Mouse (Mus musculus) adrenal gland, adult 8-10 months (tissue): ENCODE data around the gene Scn9a. TPM values are rescaled to one million over a fixed set of nuclear protein-coding genes. Genes with fewer than 3 reads are reported as not detected.
A peak's percentile ranks its signal among the peaks of the same experiment; 100 is the strongest.

Experiments used
- DNase-seq: peaks from one replicate; pipeline ENCODE4 v3.0.0; 2022
- total RNA-seq, 4 experiments: library from RNA; stranded (reverse); gene quantifications; 2 replicates each; pipeline ENCODE4 v1.2.4; 2022

The Scn9a gene
- total RNA-seq, result 1 to 10 TPM in 2 of 4 experiments, under 1 TPM in 2; 0.58 to 2.3 (median 1.2) TPM

DNA sequence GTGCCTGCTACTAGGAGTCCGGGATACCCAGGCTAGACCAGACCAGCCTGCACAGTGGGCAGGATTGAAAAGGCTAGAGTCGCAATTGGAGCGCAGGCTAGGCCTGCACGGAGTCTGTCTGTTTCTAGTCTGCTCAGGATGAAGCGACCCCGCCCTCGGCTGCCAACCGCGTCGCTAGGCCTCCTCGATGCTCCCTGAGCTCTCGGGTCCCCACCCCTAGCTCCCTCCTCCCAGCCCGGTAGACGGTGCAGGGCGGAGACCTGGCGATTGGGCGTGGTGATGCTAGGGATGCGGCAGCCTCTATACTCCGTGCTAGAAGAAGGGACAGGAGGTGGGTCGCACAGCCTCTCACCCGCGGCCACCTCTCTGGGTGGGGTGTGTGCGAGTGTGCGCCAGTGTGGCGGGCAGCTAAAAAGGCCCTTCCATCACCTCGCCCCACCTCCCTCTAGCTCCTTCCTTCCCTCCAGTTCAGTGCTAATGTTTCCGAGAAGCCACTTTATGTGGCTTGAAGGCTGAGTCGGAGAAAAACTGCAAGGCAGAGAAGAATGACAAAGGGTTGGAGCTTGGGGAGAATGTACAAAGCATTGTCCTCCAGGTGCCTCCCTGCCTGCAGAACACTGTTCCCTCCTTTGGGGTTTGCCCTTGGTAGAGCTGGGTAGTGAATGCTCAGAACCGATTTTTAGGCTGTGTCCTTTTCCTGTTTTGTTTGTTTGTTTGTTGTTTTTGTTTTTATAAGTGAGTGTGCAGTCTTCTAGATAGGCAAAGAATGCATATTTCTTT, at the start of gene Scn9a:
Gene Scn9a, minus strand, starts transcription at position 383 of the 780 bp plus-strand sequence.
- DNase-seq, result no peak

GRCm38 (mm10) chr2:66661988-66662387, 27.2 kb upstream of the Scn9a start:
- DNase-seq, result no peak

GRCm38 (mm10) chr2:66656430-66656829, 21.7 kb upstream of the Scn9a start:
- no peak for DNase-seq

DNA sequence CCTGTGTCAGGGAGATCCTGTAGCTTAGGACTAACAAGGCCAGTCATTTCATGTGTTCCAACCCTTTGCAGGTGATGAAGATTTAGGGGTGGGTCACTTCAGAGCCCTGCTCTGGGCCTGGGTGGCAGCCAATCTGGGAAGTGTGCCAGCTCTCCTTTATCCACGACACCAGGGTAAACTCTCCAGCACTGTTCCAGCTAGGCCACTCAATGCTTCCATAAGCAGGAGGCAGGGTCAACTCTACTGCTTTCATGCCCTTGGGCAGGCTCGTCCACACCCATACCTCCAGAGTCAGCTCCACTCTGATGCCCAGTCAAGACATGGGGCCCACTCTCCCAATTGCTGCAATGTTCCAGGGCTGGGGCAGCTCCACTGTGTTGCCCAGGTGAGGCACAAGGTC, 20.7 kb upstream of the Scn9a start:
- DNase-seq, result no peak

GRCm38 (mm10) chr2:66644384-66644783, 9.6 kb upstream of the Scn9a start:
- DNase-seq, result no peak

DNA sequence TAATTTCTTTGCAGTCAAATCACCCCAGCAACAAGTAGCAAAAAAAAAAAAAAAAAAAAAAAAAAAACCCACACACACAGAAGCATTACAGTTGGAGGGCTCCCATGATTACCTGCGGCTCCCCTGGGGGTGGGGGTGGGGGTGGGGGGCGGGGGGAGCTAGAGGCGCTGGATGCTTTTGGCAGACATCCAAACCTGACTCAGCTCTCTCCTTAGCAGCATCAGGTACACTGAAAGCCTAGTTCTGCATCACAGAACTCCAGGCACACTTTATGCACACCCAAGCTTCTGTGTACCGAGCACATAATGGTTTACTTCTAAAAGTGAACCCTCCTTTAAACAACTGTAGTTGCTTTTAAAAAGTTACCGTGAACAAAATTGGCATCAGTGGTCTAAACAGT, 2.0 kb downstream of the Scn9a start:
- DNase-seq, result no peak

- DNase-seq, result no peak
These were observed 23.7 kb downstream of the Scn9a start for GRCm38 (mm10) chr2:66611091-66611490.

DNA sequence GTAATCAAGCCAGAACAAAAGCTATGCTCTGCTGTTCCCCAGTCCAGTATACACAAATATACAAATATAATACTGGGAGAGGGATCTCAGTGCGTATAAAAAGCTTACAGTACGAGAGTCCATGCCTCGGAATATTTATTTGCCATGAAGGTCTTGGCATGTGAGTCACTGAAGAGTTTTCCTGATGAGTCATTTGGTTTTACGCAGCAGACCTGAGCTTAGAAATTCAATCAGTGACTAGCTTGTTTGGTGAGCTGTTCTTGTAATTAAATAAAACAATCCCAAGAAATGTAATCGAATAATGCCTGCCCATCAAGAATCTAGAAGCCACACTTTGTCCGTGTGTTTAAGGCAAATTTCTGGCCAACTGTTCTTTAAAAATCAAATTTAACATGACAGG, 37.4 kb downstream of the Scn9a start:
- peak; percentile 11 for DNase-seq

GRCm38 (mm10) chr2:66596145-66596544, 38.6 kb downstream of the Scn9a start:
- DNase-seq, result no peak

DNA sequence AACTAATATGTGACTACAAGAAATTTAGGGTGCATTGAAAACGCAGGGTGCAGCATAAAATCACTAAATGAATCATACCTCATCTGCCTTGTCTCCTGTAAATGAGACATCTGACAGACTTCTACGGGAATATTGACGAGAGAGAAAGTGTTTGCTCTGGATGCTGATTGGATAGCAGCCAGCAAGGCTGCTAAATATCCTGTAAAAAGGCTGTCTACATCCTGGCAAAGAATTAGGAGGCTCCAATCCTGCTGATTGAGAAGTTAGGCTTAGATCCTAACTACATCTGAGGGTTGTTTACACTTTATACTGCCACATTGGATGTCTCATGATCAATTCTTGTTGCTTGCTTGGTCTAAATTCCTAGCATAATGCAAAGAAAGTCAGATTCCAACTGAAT, 44.6 kb downstream of the Scn9a start:
- no peak for DNase-seq

DNA sequence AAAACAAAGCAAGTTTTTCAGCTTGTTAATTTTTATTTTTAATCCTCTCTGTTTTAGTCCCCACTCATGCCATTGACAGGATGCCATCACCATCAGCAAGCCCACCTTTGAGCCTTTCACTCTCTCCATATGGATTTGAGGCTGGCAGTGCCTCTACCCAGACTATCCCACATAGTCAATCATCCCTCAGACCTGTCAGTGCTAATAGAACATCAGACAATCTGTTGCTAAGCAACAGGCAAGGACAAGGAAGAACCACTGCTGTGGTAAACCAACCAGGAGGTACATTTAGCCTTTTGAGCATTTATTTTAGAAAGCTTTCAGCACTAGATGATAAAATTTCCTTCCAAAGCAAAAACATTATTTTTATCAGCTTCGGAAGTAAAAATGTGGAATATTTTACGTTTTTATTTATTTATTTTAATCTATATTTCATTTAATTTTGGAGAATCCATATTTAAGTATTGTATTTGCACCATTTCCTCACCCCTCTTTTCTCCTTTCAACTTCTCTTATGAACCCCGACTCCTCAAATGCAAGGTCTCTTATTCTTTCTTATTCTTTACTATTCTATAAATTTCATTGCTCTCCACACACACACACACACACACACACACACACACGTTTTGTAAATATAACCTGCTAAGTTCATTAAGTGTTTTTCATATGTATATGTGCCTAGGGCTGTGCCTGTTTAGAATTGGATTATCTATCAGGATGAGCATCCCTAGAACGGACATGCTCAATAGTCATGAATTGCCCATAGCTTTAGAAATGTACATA, 54.5 kb downstream of the Scn9a start:
- no peak for DNase-seq

GRCm38 (mm10) chr2:66548254-66548653, 86.5 kb downstream of the Scn9a start:
- DNase-seq, result no peak

DNA sequence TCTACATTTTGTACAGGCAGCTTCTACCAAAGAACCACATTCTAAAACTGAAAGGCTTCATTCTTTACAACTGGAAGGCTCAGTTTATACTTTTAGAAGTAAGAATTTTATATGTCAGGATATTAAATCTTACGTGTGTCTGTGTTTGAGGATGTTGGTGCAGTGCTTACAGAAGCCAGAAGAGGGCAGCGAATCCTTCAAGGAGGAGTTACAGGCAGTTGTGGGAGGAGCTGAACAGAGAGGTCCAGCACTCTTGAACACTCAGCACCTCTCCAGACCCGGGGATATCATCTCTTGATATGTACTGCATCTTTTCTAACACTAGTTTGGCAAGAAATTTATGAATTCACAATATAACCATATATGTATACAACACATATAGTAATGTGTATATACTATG, 114.8 kb downstream of the Scn9a start:
- no peak for DNase-seq

DNA sequence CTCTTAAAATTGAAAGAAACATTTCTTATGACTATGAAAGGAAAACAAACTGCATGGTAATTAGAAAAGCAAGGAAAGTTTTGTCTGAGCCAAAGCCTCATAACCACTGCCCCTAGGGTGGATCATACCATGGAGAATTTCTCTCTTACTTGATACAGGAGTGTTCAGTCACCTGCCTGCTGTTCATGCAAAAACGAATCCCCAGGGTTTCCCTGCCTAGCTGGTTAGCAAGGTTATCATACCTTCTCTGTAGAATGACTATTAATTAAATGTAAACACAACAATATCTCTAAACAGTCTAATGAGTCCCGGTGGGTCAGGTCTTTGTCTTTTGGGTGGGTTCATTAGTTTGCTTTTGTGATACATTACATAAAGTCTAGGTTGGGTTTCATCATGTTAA, 123.3 kb downstream of the Scn9a start:
- no peak for DNase-seq

- DNase-seq, result peak; percentile 14
These were observed 126.7 kb downstream of the Scn9a start for GRCm38 (mm10) chr2:66508032-66508431.

- no peak for DNase-seq
These were observed 127.1 kb downstream of the Scn9a start for GRCm38 (mm10) chr2:66507616-66508015.

DNA sequence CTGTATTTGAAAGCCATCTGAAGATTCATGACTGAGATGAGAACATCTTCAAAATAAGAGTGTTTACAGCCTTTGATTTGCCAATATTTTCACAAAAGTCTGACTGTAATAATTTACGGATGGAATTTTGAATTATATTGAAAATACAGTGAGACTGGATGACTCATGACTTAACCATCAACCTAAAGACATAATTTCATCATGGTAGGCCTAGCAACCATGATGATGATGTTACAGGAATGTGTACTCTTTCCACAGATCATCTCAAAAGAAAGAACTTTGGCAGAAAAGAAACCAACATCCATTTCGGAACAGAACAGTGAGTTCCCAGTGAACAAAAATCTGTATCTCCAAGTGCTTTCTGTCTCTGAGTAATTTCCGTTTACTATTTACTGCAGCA, 132.6 kb downstream of the Scn9a start:
- DNase-seq, result no peak

DNA sequence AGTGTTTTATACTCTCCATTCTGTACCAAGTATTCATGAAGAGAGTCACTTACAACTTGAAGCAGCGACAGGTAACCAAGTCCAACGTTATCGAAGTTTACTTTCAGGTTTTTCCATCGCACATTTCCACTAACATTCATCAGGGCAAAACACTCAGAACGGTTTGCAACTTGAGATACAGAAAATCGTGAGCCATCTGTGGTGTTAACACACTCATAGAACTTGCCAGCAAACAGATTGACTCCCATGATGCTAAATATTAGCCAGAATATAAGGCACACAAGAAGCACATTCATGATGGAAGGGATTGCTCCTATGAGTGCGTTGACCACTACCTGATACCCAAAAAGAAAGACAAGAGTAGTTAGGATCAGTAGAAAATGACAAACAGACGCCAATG, 140.2 kb downstream of the Scn9a start:
- DNase-seq, result no peak

- no peak for DNase-seq
These were observed 156.4 kb downstream of the Scn9a start for GRCm38 (mm10) chr2:66478395-66478794.

DNA sequence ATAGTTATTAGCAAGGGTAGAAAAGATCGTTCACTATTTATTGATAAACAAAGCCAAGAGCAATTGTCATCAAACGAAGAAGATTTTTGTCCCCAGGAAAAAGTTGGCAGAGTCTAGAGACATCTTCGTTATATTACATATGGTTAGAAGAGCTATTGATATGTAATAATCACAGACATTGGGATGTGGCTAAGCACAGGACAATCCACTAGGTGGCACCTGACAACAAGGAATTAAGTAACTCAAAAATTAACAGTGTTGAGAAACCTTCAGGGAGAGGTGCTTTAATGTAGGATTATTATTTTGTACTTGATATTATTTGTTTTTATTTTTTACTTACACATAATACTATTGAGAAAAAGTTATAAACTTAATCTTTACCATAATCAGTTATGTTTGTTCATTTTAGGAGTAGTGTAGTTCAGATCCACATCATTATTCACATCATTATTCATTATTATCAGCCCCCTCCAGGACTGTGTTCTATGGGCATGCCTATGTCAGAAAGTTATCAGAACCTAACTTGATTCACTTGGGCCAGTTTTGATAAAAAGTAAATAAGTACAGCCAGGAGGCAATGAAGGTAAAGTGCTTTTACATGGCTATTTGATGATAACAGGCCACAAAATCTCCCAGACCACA, 161.5 kb downstream of the Scn9a start:
- DNase-seq, result no peak

GRCm38 (mm10) chr2:66465484-66465883, 169.3 kb downstream of the Scn9a start:
- no peak for DNase-seq

DNA sequence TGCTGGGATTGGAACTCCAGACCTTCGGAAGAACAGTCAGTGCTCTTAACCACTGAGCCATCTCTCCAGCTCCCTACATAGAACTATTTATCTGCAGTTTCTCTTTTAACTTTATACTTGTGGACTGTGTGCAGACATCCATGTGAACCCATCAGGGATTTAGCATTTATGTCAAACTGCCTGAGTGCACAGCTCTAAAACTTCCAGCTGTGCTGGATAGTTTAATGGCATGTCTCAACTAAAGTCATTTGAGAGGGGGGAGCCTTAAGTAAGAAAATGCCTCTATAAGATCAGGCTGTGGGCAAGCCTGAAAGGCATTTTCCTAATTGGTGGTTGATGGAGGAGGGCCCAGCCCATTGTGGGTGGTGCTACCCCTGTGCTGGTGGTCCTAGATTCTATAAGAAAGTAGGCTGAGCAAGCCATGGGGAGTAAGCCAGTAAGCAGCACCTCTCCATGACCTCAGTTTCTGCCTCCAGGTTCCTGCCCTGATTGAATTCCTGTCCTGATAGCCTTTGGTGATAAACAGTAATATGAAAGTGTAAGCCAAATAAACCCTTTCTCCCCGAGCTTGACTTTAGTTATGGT, 169.8 kb downstream of the Scn9a start:
- DNase-seq, result no peak

DNA sequence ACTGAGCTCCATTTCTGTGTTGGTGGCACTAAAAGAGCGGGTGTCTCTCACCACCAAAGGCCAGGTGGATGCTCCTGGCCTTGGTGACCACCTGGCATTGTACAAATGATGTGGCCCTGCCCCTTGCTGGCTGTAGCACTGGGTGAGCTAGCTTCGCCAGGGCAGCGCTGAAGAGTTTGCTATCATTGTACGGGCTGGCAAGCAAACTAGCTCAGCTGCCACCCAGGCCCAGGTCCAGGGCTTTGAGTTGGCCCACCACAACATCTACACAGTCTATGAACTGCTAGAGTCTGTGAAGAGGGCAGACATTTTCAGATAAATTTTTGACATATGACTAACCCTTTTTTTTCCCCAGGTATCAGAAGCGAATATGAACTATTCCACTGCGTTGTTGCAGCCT, 170.8 kb downstream of the Scn9a start:
- no peak for DNase-seq
